Mouse (Mus musculus) ES-Bruce4 (cell line): ENCODE measurements around the gene Adarb1.

Experiments used
- CTCF ChIP-seq: IDR thresholded peaks from one replicate; pipeline ENCODE4 v1.8.1; 2011; ENCODE audit warnings: low read depth, low read length
- POLR2A ChIP-seq: IDR thresholded peaks from one replicate; pipeline ENCODE4 v1.8.1; 2011; ENCODE audit warnings: low read length; ENCODE audit not compliant: insufficient read depth

DNA sequence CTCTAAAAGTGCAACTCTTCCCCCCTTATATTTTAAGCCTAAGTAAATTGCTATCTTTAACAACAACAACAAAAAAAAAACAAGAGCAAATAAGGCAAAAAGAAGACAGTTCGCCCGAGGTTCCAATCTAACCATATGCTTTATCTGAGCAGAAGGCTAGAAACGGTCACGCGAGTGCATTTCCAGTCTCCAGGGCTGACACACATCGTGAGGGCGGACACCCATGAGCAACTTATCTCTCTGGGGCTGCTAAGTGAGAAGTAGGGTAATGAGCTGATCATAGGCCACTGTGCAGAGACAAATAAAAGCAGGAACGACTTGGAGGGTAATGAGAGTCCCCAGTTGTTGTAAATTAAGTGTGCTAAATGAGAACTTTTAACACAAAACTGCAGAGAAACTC is 119.4 kb downstream of the Adarb1 start:
- TF ChIP-seq POLR2A = no peak
- TF ChIP-seq CTCF = no peak
